Mouse (Mus musculus) liver, adult (tissue): ENCODE results near the gene Cavin1.

Experiments used
- GATA4 ChIP-seq: IDR thresholded peaks from 2 replicates; pipeline ENCODE4 v1.6.1; 2014; ENCODE audit warnings: mild to moderate bottlenecking, low read length; ENCODE audit not compliant: insufficient replicate concordance

The Cavin1 gene

DNA sequence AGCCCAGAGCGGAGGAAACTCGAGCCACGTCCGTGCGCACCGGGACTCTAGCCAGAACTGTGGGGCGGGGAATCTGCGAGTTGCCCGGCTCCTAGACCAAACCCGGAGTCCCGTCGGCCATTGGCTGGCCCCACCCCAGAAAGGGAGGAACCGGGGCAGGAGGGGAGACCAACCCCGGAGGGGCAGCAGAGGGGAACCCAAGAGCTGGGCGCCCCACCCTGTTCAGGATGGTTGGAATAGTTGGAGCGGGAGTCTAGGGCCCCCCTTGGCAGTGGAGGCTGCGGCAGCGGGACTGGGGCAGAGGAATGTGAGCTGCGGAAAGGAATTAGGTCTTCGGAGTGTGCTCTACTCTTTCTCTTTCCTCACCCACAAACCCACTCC, at the start of gene Cavin1:
Cavin1 (minus strand) TSS at position 331 of the 381 bp plus-strand sequence.
- TF ChIP-seq GATA4, result no peak; the same call in 1 of the 2 replicates

- TF ChIP-seq GATA4, result no peak
Observed at GRCm38 (mm10) chr11:101011641-101012040, 41.0 kb upstream of the Cavin1 start.

DNA sequence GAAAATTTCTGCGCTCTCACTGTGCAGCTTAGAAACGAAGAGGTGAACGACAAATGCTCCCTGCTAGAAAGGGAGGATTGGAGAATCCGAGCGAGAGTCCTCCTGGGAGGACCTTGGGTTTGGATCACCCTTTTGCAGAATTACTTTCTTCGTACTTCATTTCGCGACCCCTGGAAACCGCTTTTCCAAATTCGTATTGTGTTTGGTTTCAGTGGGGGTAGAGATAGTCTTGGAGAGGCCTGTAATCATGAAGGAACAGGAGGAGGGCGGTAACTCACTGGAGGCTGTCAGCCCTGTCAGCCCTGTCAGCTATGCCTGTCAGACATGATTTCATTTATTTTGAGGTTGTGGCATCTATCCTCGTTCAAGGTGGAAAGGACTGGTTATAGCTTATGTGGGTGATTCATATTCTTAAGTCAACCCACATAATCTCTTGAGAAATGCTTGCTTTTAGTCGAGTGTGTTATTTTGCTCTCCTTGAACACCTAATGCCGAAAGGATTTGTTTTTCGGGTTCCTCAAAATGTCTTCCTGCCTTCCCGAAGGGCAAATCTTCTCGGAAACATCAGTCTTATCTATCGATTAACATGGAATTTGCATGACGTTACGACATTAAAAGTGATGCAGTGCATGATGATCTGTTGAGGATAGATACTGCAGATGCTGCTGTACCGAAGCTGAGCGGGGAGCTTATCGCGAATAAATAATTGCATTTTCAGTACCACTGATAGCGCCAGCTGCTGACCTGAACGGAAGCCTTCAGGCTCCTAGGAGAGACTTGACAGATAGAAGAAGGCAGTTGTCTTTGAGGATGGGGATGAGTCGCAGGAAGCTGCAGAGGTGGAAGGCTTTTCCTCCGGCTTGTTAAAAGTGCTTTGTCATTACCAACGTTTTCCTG, 39.4 kb upstream of the Cavin1 start:
- peak; percentile 53; the same call in 1 of the 2 replicates for TF ChIP-seq GATA4

- peak; percentile 53; the same call in 1 of the 2 replicates for TF ChIP-seq GATA4
Observed at GRCm38 (mm10) chr11:101009046-101009887, 38.6 kb upstream of the Cavin1 start, which contains the start of gene Atp6v0a1. Atp6v0a1 (plus strand) TSS chr11:101009452.

DNA sequence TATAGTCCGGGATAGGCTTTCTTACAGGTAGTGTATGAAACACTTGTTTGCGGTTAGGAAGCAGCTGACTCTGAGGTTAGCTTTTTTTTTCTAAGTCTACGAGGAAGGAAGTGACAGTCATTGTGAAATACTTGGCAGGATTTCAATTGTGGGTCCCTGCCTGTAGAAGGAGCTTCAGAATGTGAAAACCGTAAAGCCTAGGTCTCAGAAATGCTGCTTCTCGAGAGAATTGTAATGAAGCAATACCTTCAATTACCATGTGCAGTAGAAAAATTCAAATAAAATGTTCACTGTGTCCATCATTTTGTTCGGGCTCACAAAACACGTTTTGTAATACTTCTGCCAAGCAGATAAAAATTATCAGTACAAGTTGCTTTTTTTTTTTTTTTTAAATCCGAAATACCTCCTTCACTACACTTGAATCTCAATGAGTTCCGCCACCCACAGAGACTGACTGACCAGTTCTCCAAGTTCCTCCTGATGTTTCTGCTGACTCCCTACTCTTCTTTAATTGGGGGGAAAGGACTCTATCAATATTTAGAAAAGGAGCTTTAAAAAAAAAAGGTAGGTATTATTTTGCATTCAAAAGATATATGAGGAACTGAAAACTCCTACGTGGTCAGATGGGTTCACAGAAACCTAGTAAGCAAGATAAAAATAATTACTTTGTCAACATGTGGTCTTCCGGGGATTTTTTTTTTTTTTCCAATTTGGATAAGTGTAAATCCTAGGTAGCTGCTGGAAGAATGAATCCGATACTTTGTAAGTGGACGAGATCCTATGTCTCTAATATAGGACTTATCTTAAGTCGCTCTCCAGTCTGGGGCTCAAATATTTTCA, 37.7 kb upstream of the Cavin1 start:
- TF ChIP-seq GATA4, result no peak

GRCm38 (mm10) chr11:101003025-101003685, 32.5 kb upstream of the Cavin1 start:
- no peak for TF ChIP-seq GATA4

DNA sequence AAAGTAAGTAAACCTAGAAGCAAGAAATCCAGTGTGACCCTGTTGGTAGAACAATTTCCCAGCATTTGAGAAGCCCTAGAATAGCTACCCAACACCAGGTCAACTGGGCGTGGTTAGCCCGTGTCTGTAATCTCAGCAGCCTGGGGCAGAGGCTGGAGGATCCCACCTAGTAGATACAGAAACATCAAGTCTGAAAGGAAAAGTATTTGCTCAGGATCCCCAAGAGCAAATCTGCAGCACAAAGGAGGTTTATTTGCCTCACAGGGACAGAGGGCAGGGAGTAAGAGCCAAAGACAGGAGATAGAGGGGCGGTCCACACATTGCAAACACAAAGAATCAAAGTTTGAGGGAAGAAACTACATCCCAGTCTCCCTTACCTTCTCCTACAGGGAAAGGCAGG, 28.6 kb upstream of the Cavin1 start:
- no peak for TF ChIP-seq GATA4

GRCm38 (mm10) chr11:100998836-100999235, 28.1 kb upstream of the Cavin1 start:
- TF ChIP-seq GATA4, result no peak

DNA sequence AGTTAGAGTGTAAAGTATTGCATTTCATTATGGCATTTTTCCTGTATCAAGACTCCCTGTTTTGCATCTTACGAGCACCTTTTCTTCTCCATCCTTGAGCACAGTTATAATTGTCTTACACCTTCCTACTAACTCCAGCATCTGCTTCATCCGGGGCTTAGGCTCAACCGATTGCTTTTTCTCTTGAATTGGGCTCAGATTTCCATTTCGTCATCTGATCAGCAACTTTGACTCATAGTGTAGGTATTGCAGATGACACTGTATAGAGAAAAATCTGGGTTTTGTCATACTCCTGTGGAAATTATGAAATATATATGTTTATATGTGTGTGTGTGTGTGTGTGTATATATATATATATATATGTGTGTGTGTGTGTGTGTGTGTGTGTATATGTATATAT, 25.8 kb upstream of the Cavin1 start:
- TF ChIP-seq GATA4, result no peak

GRCm38 (mm10) chr11:100994655-100995054, 24.0 kb upstream of the Cavin1 start:
- TF ChIP-seq GATA4, result no peak

GRCm38 (mm10) chr11:100994233-100994632, 23.5 kb upstream of the Cavin1 start:
- no peak for TF ChIP-seq GATA4

DNA sequence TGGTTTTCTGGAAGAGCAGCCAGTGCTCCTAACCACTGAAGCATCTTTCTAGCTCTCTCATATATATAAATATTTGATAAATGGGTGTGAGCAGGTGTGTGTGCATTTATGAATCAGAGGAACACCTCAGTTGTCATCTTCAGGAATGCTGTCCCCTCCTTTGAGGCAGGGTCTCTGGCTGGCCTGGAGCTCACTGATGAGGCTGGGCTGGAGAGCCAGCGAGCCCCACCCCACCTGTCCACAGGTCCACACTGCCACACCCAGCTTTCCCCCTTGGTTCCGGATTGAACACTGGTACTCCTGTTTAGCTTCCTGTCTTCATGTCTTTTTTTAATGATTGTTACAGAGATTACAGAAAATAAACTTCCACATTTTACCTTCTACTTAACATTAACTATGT, 22.8 kb upstream of the Cavin1 start:
- TF ChIP-seq GATA4, result no peak

DNA sequence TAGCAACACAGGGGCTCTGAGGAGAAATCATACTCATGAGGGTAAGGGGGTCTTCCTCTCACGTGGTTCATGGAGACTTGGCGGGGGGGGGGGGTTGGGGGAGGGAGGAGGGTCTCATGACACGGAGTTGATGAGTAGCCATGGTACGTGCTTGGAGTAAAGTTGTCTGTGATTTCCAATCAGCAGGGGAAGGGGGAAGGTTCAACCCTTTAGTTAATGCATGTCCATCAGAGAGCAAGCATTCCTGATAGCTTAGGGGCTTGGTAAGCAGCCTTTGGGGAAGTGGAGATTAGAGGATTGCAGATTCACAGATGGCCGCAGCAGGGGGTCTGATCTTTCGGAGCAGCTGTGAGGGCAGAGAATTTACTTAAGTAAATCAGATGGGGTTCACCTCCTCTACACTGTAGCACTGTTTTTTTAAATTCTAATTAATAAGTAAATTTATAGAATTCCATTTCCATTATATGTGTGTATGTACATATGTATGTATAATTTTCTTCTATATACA, 20.4 kb upstream of the Cavin1 start:
- no peak for TF ChIP-seq GATA4

DNA sequence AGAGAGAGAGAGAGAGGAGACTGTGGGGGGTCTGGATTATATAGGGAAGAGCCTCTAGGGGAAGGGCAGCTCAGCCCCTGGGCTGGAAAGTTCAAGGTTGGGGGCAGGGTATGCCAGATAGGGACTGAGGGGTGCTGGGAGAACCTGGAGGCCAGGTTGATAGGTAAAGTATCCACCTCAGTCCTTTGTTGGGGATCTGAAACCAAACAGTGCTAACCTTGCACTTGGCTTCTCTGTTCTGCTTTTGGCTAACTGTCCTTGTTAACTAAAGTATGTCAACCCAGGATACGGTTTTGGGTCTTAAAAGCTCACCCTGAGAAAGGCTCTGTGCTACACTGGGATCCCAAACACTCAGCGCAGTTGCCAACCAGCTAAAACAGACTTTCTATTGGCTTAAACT, 19.0 kb upstream of the Cavin1 start:
- no peak for TF ChIP-seq GATA4

DNA sequence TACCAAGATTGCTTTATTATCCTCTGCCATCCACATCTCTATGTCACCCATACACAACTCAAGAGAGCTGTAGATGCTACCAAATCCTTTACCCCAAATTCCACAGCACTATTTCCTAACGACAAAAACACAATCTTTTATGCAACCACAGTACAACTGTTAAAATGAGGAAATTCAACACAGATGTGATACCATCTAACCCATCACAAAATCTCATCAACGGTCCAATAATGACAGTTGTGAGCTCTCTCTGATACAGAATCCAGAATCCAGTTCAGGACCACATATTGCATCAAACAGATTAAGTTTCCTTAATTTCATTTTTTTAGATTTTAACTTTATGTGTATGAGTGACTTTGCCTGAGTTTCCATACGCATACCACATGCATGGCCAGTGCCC, 18.0 kb upstream of the Cavin1 start:
- no peak for TF ChIP-seq GATA4

GRCm38 (mm10) chr11:100985607-100986006, 14.9 kb upstream of the Cavin1 start:
- TF ChIP-seq GATA4, result no peak
